Mouse (Mus musculus) gastrocnemius, postnatal 25 days (tissue): Measurements from ENCODE around the gene Zfp455. TPM values are rescaled to one million over a fixed set of nuclear protein-coding genes. Genes with fewer than 3 reads are reported as not detected.
"Not testable (repeated sequence)": the region's sequence is repeated elsewhere in the genome, so short reads cannot be mapped to it uniquely, and the experiment has no call there.

Experiments used
- DNase-seq: peaks from one replicate; pipeline ENCODE4 v3.0.0; 2022
- long read RNA-seq, 2 experiments: library from polyadenylated mRNA; stranded (forward); transcript quantifications; one replicate each; pipeline ENCODE4 v2.0.0; 2021
- total RNA-seq, 2 experiments: library from RNA; stranded (reverse); gene quantifications; 1 replicate in 1 of 2; 2 replicates in 1 of 2; pipeline ENCODE4 v1.2.3; 2021

Zfp455 gene
- under 1 TPM; 0.43 to 0.49 TPM for total RNA-seq
- long read RNA-seq, experiment 1, result 0 reads
- long read RNA-seq, experiment 2, result 0 reads

DNA sequence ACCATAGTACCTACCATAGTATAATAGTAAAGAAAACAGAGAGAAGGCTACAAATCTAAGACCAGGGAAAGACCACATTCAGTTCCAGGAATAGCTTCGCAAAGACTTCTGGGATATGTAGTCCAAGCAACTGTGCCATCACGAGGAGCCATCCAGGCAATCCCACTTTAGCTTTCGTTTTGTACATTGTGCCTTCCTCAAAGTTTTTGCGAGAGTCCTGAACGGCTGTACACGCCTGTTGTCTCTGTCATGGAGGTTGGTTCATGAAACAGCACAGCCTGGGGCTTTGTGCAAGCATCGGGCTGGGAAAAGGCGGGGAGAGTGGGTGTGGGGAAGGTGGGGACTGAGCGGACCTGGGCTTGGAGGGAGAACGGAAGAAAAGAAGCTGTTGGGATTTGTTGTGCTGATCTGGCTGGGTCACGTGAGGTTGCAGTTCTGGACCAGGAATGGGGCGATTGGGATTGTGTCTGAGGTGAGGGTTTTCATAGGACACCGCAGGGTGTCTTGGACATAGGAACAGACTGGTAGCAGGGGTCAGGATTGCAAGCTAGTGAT lies at the start of gene Zfp455:
Gene Zfp455 (plus strand): TSS at position 167 of the 555 bp plus-strand sequence.
- DNase-seq, result peak; percentile 22

DNA sequence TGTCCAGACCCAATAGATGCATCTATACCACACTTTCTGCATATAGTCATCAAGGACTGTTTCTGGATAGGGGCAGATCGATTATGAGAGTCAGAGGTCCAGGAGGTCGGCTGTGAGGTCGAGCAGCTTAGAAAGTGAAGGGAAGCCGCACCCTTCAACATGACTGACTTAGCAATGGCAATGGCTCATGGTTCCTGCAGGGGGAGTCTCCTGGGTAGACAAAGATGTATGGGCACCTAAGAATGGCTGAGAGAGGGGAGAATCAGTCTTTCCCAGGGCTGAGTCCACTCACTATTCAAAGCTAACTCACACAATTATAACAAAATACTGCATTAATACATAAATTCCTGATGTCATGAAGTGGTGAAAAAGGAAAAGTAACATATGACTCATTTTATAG lies 28.2 kb upstream of the Zfp455 start:
- not testable (repeated sequence) for DNase-seq

DNA sequence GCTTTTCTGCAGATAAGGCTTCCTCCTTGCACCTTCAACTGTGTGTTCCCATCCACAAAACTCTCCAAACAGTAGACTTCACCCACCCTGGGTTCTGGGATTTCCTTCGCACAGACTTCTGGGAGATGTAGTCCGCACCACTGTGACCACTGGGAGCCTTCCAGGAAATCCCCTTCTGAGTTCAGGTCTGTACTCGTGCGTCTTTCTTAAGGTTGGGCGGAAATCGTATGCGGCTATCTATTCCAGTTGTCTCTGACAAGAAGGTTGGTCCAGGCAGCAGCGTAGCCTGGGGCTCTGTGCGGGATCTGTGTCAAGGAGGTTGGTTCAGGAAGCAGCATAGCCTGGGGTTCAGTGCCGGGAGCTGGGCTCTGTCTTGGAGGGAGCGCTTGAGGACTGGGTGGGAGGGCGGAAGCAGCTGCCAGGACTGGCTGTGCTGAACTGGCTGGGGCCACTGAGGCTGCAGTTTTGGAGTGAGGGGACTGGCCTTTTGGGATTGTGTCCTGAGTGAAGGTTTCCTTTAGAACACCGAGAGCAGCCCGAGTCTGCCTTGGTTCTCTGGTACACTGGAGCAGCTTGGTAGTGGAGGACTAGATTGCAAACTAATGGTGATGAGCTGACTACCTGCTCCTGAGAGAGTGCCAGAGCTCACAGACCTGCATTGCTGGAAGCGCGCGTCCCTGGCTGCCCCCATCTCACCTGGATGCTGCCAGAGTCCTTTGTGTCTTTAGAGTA lies 21.1 kb upstream of the Zfp455 start, which contains the start of gene Rsl1:
Gene Rsl1 (plus strand): TSS at position 192 of the 732 bp plus-strand sequence.
- DNase-seq, result peak; percentile 67

DNA sequence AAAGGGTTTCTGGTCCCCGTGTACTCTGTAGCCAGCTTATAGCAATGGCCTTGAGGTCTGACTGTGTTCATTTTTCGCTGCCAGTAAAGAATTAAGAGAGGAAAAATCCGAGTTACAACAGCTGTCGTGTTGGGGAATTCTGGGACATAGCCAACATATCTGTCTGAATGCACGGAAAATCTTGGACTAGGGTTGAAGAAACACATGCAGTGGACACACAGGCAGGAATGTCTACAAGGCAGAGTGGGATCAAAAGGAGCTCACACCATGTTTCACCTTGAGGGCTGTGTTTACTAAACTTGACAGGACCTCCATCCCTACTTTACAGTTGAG lies 20.6 kb upstream of the Zfp455 start:
- no peak for DNase-seq

DNA sequence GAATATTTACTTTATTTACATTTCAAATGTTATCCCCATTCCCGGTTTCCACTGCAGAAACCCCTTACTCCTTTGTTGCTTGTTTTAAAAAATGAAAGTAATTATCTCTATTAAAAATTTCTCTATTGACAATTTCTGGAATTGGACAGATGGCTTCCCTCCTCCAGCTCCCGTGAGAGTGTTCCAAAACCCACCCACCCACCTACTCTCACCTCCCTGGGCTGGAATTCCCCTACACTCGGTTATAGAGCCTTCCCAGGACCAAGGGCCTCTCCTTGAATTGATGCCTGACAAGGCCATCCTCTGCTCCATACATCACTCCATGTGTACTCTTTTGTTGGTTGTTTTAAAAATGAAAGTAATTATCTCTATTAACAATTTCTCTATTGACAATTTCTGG lies 7.3 kb downstream of the Zfp455 start:
- no peak for DNase-seq

DNA sequence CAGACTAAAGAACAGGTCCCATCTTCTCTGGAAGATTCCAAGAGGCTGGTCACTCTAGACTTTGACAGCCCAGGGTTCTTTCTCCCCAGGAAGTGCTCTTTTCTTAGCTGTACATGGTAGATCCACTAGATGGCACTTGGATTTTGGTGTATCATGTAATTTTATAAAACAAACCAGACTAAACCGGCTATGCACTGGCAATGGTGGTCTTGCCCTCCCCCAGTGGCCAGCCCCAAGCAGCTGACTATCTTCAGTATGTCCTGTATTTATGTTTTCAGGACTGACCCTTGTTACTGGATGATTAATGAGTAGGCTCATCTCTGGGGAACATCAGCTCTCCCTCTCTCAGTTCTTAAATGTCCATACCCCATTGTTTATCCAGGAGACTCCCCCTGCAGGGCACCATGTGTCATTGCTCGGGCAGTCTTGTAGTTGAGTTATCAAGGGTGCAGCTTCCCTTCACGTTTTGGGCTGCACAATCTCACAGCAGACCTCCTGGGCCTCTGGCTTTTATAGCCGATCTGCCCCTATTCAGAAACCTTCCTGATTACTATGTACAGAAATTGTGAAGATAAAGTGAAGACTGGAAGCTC lies 19.8 kb downstream of the Zfp455 start:
- no peak for DNase-seq

Other genes with a start within 250 kb of the Zfp455 start
- under 1 TPM; 0.94 to 0.95 TPM for gene Zfp712, start 133.3 kb upstream of the Zfp455 start, total RNA-seq
- 1 to 10 TPM in 1 of 2 experiments, under 1 TPM in 1; 0.32 to 1.3 TPM for gene Zfp708, start 96.5 kb upstream of the Zfp455 start, total RNA-seq
- gene Gm28557, start 85.9 kb upstream of the Zfp455 start, total RNA-seq, result 1 to 10 TPM; 2.1 to 3.3 TPM
- gene Rslcan18, start 78.2 kb upstream of the Zfp455 start, total RNA-seq, result under 1 TPM; 0.46 to 0.51 TPM
- 1 to 10 TPM; 4.1 to 4.3 TPM for gene Zfp759, start 72.8 kb upstream of the Zfp455 start, total RNA-seq
- 1 to 10 TPM; 1.8 to 1.9 TPM for gene Rsl1, start 21.3 kb upstream of the Zfp455 start, total RNA-seq
- 1 to 10 TPM; 1.0 to 1.1 TPM for gene Zfp458, start 84.0 kb downstream of the Zfp455 start, total RNA-seq
- 1 to 10 TPM; 3.3 to 4.3 TPM for gene Zfp457, start 112.0 kb downstream of the Zfp455 start, total RNA-seq
- gene Zfp595, start 138.1 kb downstream of the Zfp455 start, total RNA-seq, result 1 to 10 TPM; 1.7 TPM
- gene Gm28044, start 166.0 kb downstream of the Zfp455 start, total RNA-seq, result under 1 TPM in 1 of 2 experiments, not detected in 1; 0.94 TPM
- 1 to 10 TPM in 1 of 2 experiments, under 1 TPM in 1; 0.99 to 1.2 TPM for gene Zfp953, start 166.1 kb downstream of the Zfp455 start, total RNA-seq
- gene Gm28041, start 181.2 kb downstream of the Zfp455 start, total RNA-seq, result 1 to 10 TPM in 1 of 2 experiments, not detected in 1; 1.2 TPM
- gene Zfp456, start 181.3 kb downstream of the Zfp455 start, total RNA-seq, result under 1 TPM; 0.23 to 0.32 TPM
- 1 to 10 TPM in 1 of 2 experiments, under 1 TPM in 1; 0.64 to 1.1 TPM for gene Zfp429, start 205.3 kb downstream of the Zfp455 start, total RNA-seq
- gene Zfp459, start 226.9 kb downstream of the Zfp455 start, total RNA-seq, result under 1 TPM; 0.16 to 0.36 TPM